ENCODE assay signal across 8 mouse cellular contexts in the genomic region with DNA sequence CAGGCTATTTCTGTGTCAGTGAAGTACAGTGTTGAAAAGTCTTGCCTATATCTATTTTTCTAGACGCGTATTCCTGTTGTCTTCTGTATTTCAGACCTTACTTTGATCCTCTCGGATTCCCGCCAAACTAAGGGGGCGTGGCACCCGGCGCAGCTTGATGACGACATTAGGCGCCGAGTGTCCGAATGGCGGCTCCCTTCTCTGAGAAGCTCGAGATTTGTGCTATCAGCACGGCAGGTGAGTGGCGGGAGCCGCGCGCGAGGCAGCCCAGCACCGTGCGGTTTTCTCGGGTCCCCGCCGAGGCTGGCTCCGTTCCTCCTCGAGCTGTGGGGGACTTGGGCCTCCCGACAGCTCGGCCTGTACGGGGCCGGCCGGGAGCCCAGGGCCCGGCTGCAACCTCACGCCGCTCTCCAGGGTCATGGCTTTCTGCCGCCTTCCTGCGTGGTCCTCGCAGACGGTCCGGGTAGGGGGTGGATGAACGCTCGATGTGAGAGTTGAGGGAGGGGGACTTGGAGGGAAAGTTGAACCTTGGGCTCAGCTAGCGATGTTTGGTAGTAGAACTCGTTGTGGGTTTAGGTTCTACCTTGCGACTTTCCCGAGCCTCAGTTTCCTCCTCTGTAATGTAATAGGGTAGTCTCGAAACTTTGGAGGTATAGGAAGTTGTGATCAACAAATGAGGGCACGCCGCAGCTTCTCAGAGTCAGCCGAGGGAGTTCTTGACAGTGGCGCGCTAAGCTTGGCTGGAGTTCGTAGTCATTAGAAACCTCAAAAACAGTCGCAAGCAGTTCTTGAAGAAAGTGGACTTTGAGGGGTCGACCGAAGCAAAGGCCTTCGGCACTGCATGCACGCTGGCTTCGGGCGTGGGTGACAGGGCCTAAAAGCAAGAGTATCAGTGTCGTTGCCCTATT. TPM values are rescaled to one million over a fixed set of nuclear protein-coding genes. Genes with fewer than 3 reads are reported as not detected.
DNase-seq lines count a peak whose midpoint lies in the region; ATAC-seq and TF ChIP-seq lines count a peak whose summit lies in the region.

A gene (plus strand): TSS at position 157 of the 908 bp plus-strand sequence.

- no peak for TF ChIP-seq EP300 in heart, adult 2 months (IDR thresholded peaks at IDR 0.05; ENCODE audit: insufficient read depth, low read depth, low read length)

- no peaks in the 10 kb centered on the region for H3K27me3 ChIP-seq in embryonic facial prominence, embryonic 14.5 days (replicated peaks; ENCODE audit: control insufficient read depth, insufficient read depth, low read length)
- H3K27me3 ChIP-seq in heart, adult 2 months (ENCODE audit: control insufficient read depth, insufficient read depth, low read length) = no peaks in the 10 kb centered on the region
- H3K27me3 ChIP-seq in kidney, adult 2 months (replicated peaks; ENCODE audit: control insufficient read depth, insufficient read depth, low read length) = no peaks in the 10 kb centered on the region
- no peaks in the 10 kb centered on the region for H3K27me3 ChIP-seq in limb, embryonic 12.5 days
- no peaks in the 10 kb centered on the region for H3K27me3 ChIP-seq in midbrain, embryonic 14.5 days (ENCODE audit: control insufficient read depth, insufficient read depth, low read length)

- TF ChIP-seq POLR2A in bone marrow, adult 2 months (IDR thresholded peaks at IDR 0.05; ENCODE audit: borderline replicate concordance, control insufficient read depth, low read depth, low read length) = peak; percentile 51; the same call in 1 of the 2 replicates
- 0 out of 2 replicates have a peak, but pooled peaks have one; percentile 23 for TF ChIP-seq POLR2A in heart, adult 2 months (IDR thresholded peaks at IDR 0.05; ENCODE audit: insufficient read depth, low read depth, low read length)
- no peak for TF ChIP-seq POLR2A in kidney, adult 2 months (IDR thresholded peaks at IDR 0.05; ENCODE audit: low read depth, low read length)

- H3K27ac ChIP-seq in bone marrow, adult 2 months (ENCODE audit: control insufficient read depth, insufficient read depth, low read depth, low read length, poor library complexity) = peak within 1 kb of the TSS; percentile 8; the same call in 1 of the 2 replicates
- no peak within 1 kb of the TSS for H3K27ac ChIP-seq in embryonic facial prominence, embryonic 14.5 days (replicated peaks; ENCODE audit: low read depth, low read length)
- peak within 1 kb of the TSS; percentile 36 for H3K27ac ChIP-seq in heart, adult 2 months
- H3K27ac ChIP-seq in kidney, adult 2 months (ENCODE audit: insufficient read depth, low read depth, low read length) = no peak within 1 kb of the TSS
- peak within 1 kb of the TSS; percentile 23; the same call in 1 of the 2 replicates for H3K27ac ChIP-seq in limb, embryonic 12.5 days
- H3K27ac ChIP-seq in midbrain, embryonic 14.5 days (replicated peaks; ENCODE audit: low read depth, low read length) = 0 out of 2 replicates have a peak within 1 kb of the TSS, but pooled peaks have one; percentile 8

- no peaks in the 10 kb centered on the region for H3K9me3 ChIP-seq in embryonic facial prominence, embryonic 14.5 days (ENCODE audit: control insufficient read depth, low read length)
- H3K9me3 ChIP-seq in limb, embryonic 12.5 days = no peaks in the 10 kb centered on the region
- no peaks in the 10 kb centered on the region for H3K9me3 ChIP-seq in midbrain, embryonic 14.5 days (ENCODE audit: control insufficient read depth, low read length)

- H3K4me3 ChIP-seq in bone marrow, adult 2 months (replicated peaks; ENCODE audit: control insufficient read depth, low read depth, low read length) = peak within 1 kb of the TSS; percentile 92
- H3K4me3 ChIP-seq in embryonic facial prominence, embryonic 14.5 days (ENCODE audit: low read depth, low read length) = peak within 1 kb of the TSS; percentile 70
- peak within 1 kb of the TSS; percentile 99 for H3K4me3 ChIP-seq in heart, adult 2 months
- peak within 1 kb of the TSS; percentile 81 for H3K4me3 ChIP-seq in kidney, adult 2 months (ENCODE audit: insufficient read depth, low read depth, low read length)
- peak within 1 kb of the TSS; percentile 96 for H3K4me3 ChIP-seq in limb, embryonic 12.5 days (replicated peaks)
- peak within 1 kb of the TSS; percentile 92 for H3K4me3 ChIP-seq in midbrain, embryonic 14.5 days (replicated peaks; ENCODE audit: low read depth, low read length)

- 2% methylated on average over 60 of the region's 60 CpGs for WGBS in bone marrow, adult 2 months
- WGBS in embryonic facial prominence, embryonic 14.5 days = 4% methylated on average over 47 of the region's 60 CpGs
- 2% methylated on average over 60 of the region's 60 CpGs for WGBS in heart, adult 2 months
- 1% methylated on average over 60 of the region's 60 CpGs for WGBS in kidney, adult 2 months
- 2% methylated on average over 60 of the region's 60 CpGs for WGBS in limb, embryonic 12.5 days
- 3% methylated on average over 60 of the region's 60 CpGs for WGBS in midbrain, embryonic 14.5 days

- peak within 1 kb of the TSS; percentile 84 for H3K9ac ChIP-seq in embryonic facial prominence, embryonic 14.5 days (ENCODE audit: low read depth, low read length)
- peak within 1 kb of the TSS; percentile 86 for H3K9ac ChIP-seq in heart, adult 2 months (ENCODE audit: low read depth, low read length)
- H3K9ac ChIP-seq in limb, embryonic 12.5 days (replicated peaks) = peak within 1 kb of the TSS; percentile 87
- peak within 1 kb of the TSS; percentile 83 for H3K9ac ChIP-seq in midbrain, embryonic 14.5 days (replicated peaks; ENCODE audit: low read length)

- H3K36me3 ChIP-seq in embryonic facial prominence, embryonic 14.5 days (ENCODE audit: control insufficient read depth, insufficient read depth, low read length) = peaks cover 19% of the 10 kb centered on the region; the same call in 1 of the 2 replicates
- no peaks in the 10 kb centered on the region for H3K36me3 ChIP-seq in heart, adult 2 months (ENCODE audit: control insufficient read depth, insufficient read depth, low read length)
- no peaks in the 10 kb centered on the region for H3K36me3 ChIP-seq in kidney, adult 2 months (ENCODE audit: control insufficient read depth, insufficient read depth, low read length)
- H3K36me3 ChIP-seq in limb, embryonic 12.5 days = peaks cover 29% of the 10 kb centered on the region
- H3K36me3 ChIP-seq in midbrain, embryonic 14.5 days (ENCODE audit: control insufficient read depth, insufficient read depth, low read length) = peaks cover 27% of the 10 kb centered on the region

- intact Hi-C loops in heart, adult 2 months (cut with DNase I) = loop anchor here (5.0 kb wide), 1 partner anchor 108 kb away; no protein-coding TSS in a partner anchor

- no peaks in the 10 kb centered on the region for H3K79me2 ChIP-seq in heart, adult 2 months (replicated peaks; ENCODE audit: control insufficient read depth, insufficient read depth, low read length)

- ATAC-seq in embryonic facial prominence, embryonic 14.5 days (ENCODE audit: low read depth) = peak; percentile 60
- ATAC-seq in limb, embryonic 12.5 days (ENCODE audit: insufficient number of reproducible peaks, insufficient read depth, low FRiP score, low TSS enrichment, low read depth) = peak; percentile 72
- peak; percentile 69; the same call in 1 of the 2 replicates for ATAC-seq in midbrain, embryonic 14.5 days (ENCODE audit: low FRiP score, low TSS enrichment)

- H3K4me1 ChIP-seq in bone marrow, adult 2 months (ENCODE audit: control insufficient read depth, insufficient read depth, low read length) = peaks cover 3% of the 10 kb centered on the region
- H3K4me1 ChIP-seq in embryonic facial prominence, embryonic 14.5 days (ENCODE audit: control insufficient read depth, insufficient read depth, low read length) = peaks cover 6% of the 10 kb centered on the region; the same call in 1 of the 2 replicates
- no peaks in the 10 kb centered on the region for H3K4me1 ChIP-seq in heart, adult 2 months (ENCODE audit: control insufficient read depth, insufficient read depth, low read length)
- H3K4me1 ChIP-seq in kidney, adult 2 months (ENCODE audit: control insufficient read depth, insufficient read depth, low read length) = no peaks in the 10 kb centered on the region
- H3K4me1 ChIP-seq in limb, embryonic 12.5 days (replicated peaks) = peaks cover 16% of the 10 kb centered on the region
- peaks cover 9% of the 10 kb centered on the region for H3K4me1 ChIP-seq in midbrain, embryonic 14.5 days (ENCODE audit: control insufficient read depth, insufficient read depth, low read length)

- DNase-seq in A20 (ENCODE audit: low read depth, low spot score) = peak; percentile 91
- peak; percentile 82 for DNase-seq in embryonic facial prominence, embryonic 14.5 days (ENCODE audit: low spot score)
- DNase-seq in heart, adult 2 months = peak; percentile 88 to 96
- peak; percentile 95 for DNase-seq in kidney, adult 2 months
- DNase-seq in midbrain, embryonic 14.5 days = peak; percentile 95
- peak; percentile 93 for DNase-seq in spleen, adult 12 weeks (ENCODE audit: low spot score)

- TF ChIP-seq CTCF in bone marrow, adult 2 months (IDR thresholded peaks at IDR 0.05; ENCODE audit: control insufficient read depth, insufficient read depth, low read length) = no peak
- no peak for TF ChIP-seq CTCF in heart, adult 2 months (IDR thresholded peaks at IDR 0.05)
- no peak for TF ChIP-seq CTCF in kidney, adult 2 months (conservative IDR thresholded peaks at IDR 0.05; ENCODE audit: insufficient read depth, insufficient read length, low read depth, low read length)

- peak within 1 kb of the TSS; percentile 67 for H3K4me2 ChIP-seq in embryonic facial prominence, embryonic 14.5 days (ENCODE audit: low read depth, low read length)
- H3K4me2 ChIP-seq in limb, embryonic 12.5 days = peak within 1 kb of the TSS; percentile 85
- H3K4me2 ChIP-seq in midbrain, embryonic 14.5 days (ENCODE audit: low read length) = peak within 1 kb of the TSS; percentile 87

RNA-seq across cellular contexts. Expression of the gene that starts here (rescaled TPM):
- polyA plus RNA-seq in bone marrow, adult 2 months (2011; ENCODE audit: insufficient read depth, insufficient read length, low replicate concordance, missing spikeins) = 17.1 and 24.9 TPM in 2 replicates
- polyA plus RNA-seq in embryonic facial prominence, embryonic 14.5 days (2014; fragmentation: Nextera tagmentation; extraction: Ambion mirVana) = 27.9 and 33.6 TPM in 2 replicates
- total RNA-seq in heart, adult 2 months (2021) = 10 to 100 TPM; 16.9 to 18.4 TPM
- 45.9 and 46.9 TPM in 2 replicates for polyA plus RNA-seq in heart, adult 2 months (2012; rRNA removed)
- polyA plus RNA-seq in kidney, adult 2 months (2012; rRNA removed) = 53.0 and 53.8 TPM in 2 replicates
- 50.6 and 52.1 TPM in 2 replicates for polyA plus RNA-seq in limb, embryonic 12.5 days (2016; fragmentation: Nextera tagmentation; extraction: Ambion mirVana)
- 29.1 and 29.3 TPM in 2 replicates for polyA plus RNA-seq in midbrain, embryonic 14.5 days (2014; fragmentation: Nextera tagmentation; extraction: Ambion mirVana)

Comparison
In these comparisons a context has a peak if more than half of its experiments do, and no peak if none do; other contexts are left out.
1. H3K27ac ChIP-seq: peak in bone marrow, adult 2 months (single experiment), heart, adult 2 months (single experiment), limb, embryonic 12.5 days (single experiment) and midbrain, embryonic 14.5 days (single experiment); none in embryonic facial prominence, embryonic 14.5 days (single experiment) and kidney, adult 2 months (single experiment).
2. Peak in every context shown above with its lines, with median percentiles within 50 percentile points of each other: DNase-seq, H3K4me3 ChIP-seq, ATAC-seq, H3K4me2 ChIP-seq and H3K9ac ChIP-seq.